Mouse (Mus musculus) ES-Bruce4 (cell line): ENCODE data around the gene Igsf8.

Source experiments
- CTCF ChIP-seq: IDR thresholded peaks from one replicate; pipeline ENCODE4 v1.8.1; 2011; ENCODE audit warnings: low read depth, low read length
- EP300 ChIP-seq: IDR thresholded peaks from 2 replicates; pipeline ENCODE4 v1.6.1; 2011; ENCODE audit warnings: low read depth, low read length; ENCODE audit not compliant: insufficient read depth
- POLR2A ChIP-seq: IDR thresholded peaks from one replicate; pipeline ENCODE4 v1.8.1; 2011; ENCODE audit warnings: low read length; ENCODE audit not compliant: insufficient read depth

DNA sequence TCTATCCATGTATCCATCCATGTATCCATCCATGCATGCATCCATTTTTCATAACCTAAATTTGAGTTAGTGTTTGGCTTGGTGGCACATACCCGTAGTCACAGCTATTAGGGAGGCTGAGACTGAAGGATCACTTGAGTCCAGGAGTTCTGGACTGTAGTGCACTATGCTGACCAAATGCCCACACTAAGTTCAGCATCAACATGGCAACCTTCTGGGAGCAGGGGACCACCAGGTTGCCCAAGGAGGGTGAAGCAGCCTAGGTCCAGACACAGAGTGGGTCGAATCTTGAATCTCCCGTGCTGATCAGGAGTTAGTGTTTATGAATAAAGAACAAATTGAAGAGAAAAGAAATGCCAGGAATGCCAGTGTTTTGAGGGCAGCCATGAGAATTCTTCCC, 9.8 kb downstream of the Igsf8 start:
- TF ChIP-seq EP300, result no peak
- TF ChIP-seq POLR2A, result no peak
- no peak for TF ChIP-seq CTCF
